Comparison of ENCODE assay signal across 28 mouse cellular contexts in genomic region chr9:60672568-60672967, GRCm38 (mm10). TPM values are rescaled to one million over a fixed set of nuclear protein-coding genes. Genes with fewer than 3 reads are reported as not detected.
"Had no signal": no experiment of that assay in that cellular context is flagged by ENCODE, and none has a peak within 500 bp of the region (broad histone marks: within the 10 kb centered on the region; RNA-seq: fewer than 3 reads in every experiment).

No protein-coding gene starts in this region.

- H3K9ac ChIP-seq: heart, embryonic 12.5 days; hindbrain, embryonic 12.5 days; hindbrain, embryonic 14.5 days; intestine, embryonic 15.5 days; kidney, embryonic 15.5 days; limb, embryonic 13.5 days; limb, embryonic 15.5 days; liver, embryonic 12.5 days; liver, embryonic 14.5 days had no signal

- H3K27ac ChIP-seq: heart, adult 2 months; hindbrain, embryonic 10.5 days; hindbrain, embryonic 12.5 days; hindbrain, embryonic 14.5 days; intestine, embryonic 15.5 days; kidney, embryonic 15.5 days; kidney, postnatal 0 days; limb, embryonic 13.5 days; limb, embryonic 15.5 days; liver, embryonic 12.5 days; liver, embryonic 14.5 days had no signal

- H3K36me3 ChIP-seq: intestine, embryonic 15.5 days; liver, embryonic 12.5 days had no signal

- ATAC-seq: hindbrain, embryonic 16.5 days; inflammation-experienced regulatory T-cells, adult 6 months; intestine, embryonic 15.5 days; intestine, postnatal 0 days; liver, embryonic 12.5 days had no signal

- DNase-seq: gastrocnemius, postnatal 10 days; gastrocnemius, postnatal 25 days; heart, adult 2 months; heart, postnatal 10 days; heart, postnatal 4 days; kidney, adult 18-20 months; kidney, adult 8-10 months; kidney, postnatal 14 days; kidney, postnatal 36 days; layer of hippocampus, adult 9-11 months; layer of hippocampus, postnatal 36 days; left cerebral cortex, postnatal 4 days had no signal

- H3K4me2 ChIP-seq: heart, embryonic 12.5 days; hindbrain, embryonic 12.5 days; hindbrain, embryonic 14.5 days; intestine, embryonic 15.5 days; kidney, embryonic 15.5 days; limb, embryonic 13.5 days; limb, embryonic 15.5 days; liver, embryonic 12.5 days had no signal

- H3K4me1 ChIP-seq: heart, embryonic 12.5 days; hindbrain, embryonic 10.5 days; hindbrain, embryonic 12.5 days; intestine, embryonic 15.5 days; kidney, embryonic 15.5 days; limb, embryonic 13.5 days; limb, embryonic 15.5 days; liver, embryonic 12.5 days had no signal

- H3K27me3 ChIP-seq: heart, embryonic 12.5 days; hindbrain, embryonic 12.5 days; intestine, embryonic 15.5 days; kidney, embryonic 15.5 days; limb, embryonic 13.5 days; limb, embryonic 15.5 days; liver, embryonic 12.5 days had no signal

- H3K9me3 ChIP-seq: heart, embryonic 12.5 days; hindbrain, embryonic 10.5 days; hindbrain, embryonic 12.5 days; intestine, embryonic 15.5 days; kidney, embryonic 15.5 days; limb, embryonic 13.5 days; limb, embryonic 15.5 days; liver, embryonic 12.5 days had no signal

- H3K4me3 ChIP-seq: heart, adult 2 months; heart, embryonic 12.5 days; hindbrain, embryonic 10.5 days; hindbrain, embryonic 12.5 days; intestine, embryonic 15.5 days; kidney, embryonic 15.5 days; limb, embryonic 13.5 days; limb, embryonic 15.5 days; liver, embryonic 12.5 days had no signal

RNA-seq across cellular contexts. Expression of gene Larp6, which starts 40.2 kb away (rescaled TPM):
- total RNA-seq: granulocyte monocyte progenitor cell, adult 5-6 weeks; liver, adult 2 months had no signal
- polyA plus RNA-seq: inflammation-experienced regulatory T-cells, adult 6 months; liver, adult 2 months had no signal
